Mouse (Mus musculus) heart, embryonic 15.5 days (tissue): ENCODE results near the gene Gm20521. TPM values are rescaled to one million over a fixed set of nuclear protein-coding genes. Genes with fewer than 3 reads are reported as not detected.
A peak's percentile ranks its signal among the peaks of the same experiment; 100 is the strongest.

ENCODE experiments used
- ATAC-seq: fragments of 200-750 bp; cut with Nextera tagmentation; replicated peaks from 2 replicates; pipeline ENCODE4 v1.8.0; 2017; ENCODE audit warnings: low read depth, moderate TSS enrichment; ENCODE audit not compliant: insufficient number of reproducible peaks, insufficient read depth, low FRiP score
- H3K27ac ChIP-seq: fragments of 300-500 bp; sonication (generic); 2 replicates; pipeline ENCODE4 v1.5.1; 2015; ENCODE audit warnings: mild to moderate bottlenecking, inconsistent platforms
- H3K27me3 ChIP-seq: fragments of 300-500 bp; sonication (generic); 2 replicates; pipeline ENCODE4 v1.6.1; 2015; ENCODE audit warnings: inconsistent platforms
- H3K36me3 ChIP-seq: fragments of 300-500 bp; sonication (generic); 2 replicates; pipeline ENCODE4 v1.6.1; 2015; ENCODE audit warnings: mild to moderate bottlenecking, inconsistent platforms
- H3K4me1 ChIP-seq: fragments of 300-500 bp; sonication (generic); replicated peaks from 2 replicates; pipeline ENCODE4 v1.6.1; 2015; ENCODE audit warnings: inconsistent platforms
- H3K4me2 ChIP-seq: fragments of 300-500 bp; sonication (generic); 2 replicates; pipeline ENCODE4 v1.6.1; 2015; ENCODE audit warnings: inconsistent platforms, mild to moderate bottlenecking, moderate library complexity
- H3K4me3 ChIP-seq: fragments of 300-500 bp; sonication (generic); 2 replicates; pipeline ENCODE4 v1.5.1; 2015; ENCODE audit warnings: mild to moderate bottlenecking, inconsistent platforms
- H3K9ac ChIP-seq: fragments of 300-500 bp; sonication (generic); 2 replicates; pipeline ENCODE4 v1.6.1; 2015; ENCODE audit warnings: mild to moderate bottlenecking, inconsistent platforms
- H3K9me3 ChIP-seq: fragments of 300-500 bp; sonication (generic); replicated peaks from 2 replicates; pipeline ENCODE4 v1.6.1; 2016; ENCODE audit warnings: inconsistent platforms
- WGBS: fragments of 180-500 bp; shearing (Covaris S2); methylation state at CpG from one replicate; pipeline ENCODE4 v1.1.7; 2015; ENCODE audit warnings: mixed read lengths; 5-methylcytosine and 5-hydroxymethylcytosine counted together
- polyA plus RNA-seq: library from polyadenylated mRNA; unstranded; fragments of >200 nt; fragmentation: Nextera tagmentation; extraction: Ambion mirVana; gene quantifications from 2 replicates; pipeline ENCODE4 v1.2.1, GENCODE M21; 2015

Gene Gm20521
- polyA plus RNA-seq = not detected in 2 replicates

DNA sequence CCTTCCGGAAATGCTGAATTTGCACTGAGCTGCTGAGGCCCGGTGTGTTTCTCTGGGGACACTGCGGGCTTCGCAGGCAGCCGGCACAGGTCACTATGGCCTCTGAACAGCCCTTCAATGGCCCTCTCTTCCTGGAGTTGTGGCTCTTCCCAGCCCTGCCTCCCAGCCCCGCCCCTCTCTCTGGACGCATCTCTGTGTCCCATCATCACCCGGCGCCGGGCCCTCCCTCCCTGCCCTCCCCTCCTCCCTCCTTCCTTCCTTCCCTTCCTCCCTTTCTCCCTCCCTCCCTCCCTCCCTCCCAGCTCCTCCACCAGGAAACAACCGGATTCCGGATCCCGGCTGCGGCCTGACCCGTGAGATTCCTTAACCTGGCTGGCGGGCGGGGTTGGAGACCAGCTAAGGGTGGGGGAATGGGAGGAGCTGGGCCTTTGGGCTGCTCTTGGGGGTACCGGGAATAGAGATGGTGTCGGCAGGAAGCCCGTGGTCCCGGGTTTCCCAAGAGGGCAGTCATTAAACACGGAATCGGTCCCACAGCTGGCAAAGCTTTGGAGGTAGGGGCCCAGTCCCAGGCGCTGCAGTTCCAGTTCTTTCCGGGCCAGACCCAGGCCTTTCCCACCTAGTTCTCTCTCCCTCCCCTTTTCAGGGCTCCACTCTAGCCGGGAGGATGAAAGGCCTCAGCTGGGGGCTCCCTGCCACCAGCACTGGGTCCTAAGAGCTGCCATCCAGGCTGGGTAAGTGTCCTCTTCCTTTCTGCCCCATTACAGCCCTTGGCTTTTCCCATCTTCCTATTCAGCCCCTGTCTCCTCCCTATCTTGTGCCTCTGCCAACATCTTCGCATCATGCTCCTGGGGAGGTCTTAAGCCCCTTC lies at the start of gene Gm20521, which contains the start of gene Bcl2l2:
Gene Gm20521, plus strand, starts transcription at position 288 of the 868 bp plus-strand sequence.
Gene Bcl2l2, plus strand, starts transcription at position 224 of the 868 bp plus-strand sequence.
- H3K4me3 ChIP-seq = peak within 1 kb of the TSS; percentile 80
- WGBS = under 1% methylated on average over 27 of the region's 27 CpGs
- peak within 1 kb of the TSS; percentile 80 for H3K4me2 ChIP-seq
- H3K9ac ChIP-seq = peak within 1 kb of the TSS; percentile 83
- no peaks in the 10 kb centered on the region for H3K27me3 ChIP-seq
- H3K9me3 ChIP-seq = no peaks in the 10 kb centered on the region
- peak; percentile 90 for ATAC-seq
- peaks cover 10% of the 10 kb centered on the region; the same call in 1 of the 2 replicates for H3K36me3 ChIP-seq
- peaks cover 23% of the 10 kb centered on the region for H3K4me1 ChIP-seq
- peak within 1 kb of the TSS; percentile 97 for H3K27ac ChIP-seq

DNA sequence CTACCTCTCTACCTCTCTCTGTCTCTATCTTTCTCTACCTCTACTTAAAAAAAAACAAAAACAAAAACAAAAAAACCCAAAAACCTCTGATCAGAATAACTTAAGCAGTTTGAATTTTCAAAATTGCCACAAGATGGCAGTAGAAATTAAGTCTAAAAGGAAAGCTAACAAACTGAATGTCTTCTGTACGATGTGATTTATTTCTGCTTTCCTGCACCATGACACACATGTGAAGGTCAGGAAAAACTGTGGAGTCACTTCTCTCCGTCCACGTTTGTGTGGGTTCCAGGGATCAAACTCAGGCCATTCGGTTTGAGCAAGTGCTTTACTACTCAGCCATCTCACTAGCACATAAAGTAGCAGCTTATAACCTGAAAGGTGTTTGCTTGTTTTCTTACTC lies 39.8 kb upstream of the Gm20521 start:
- no peak overlapping the region for H3K27ac ChIP-seq
- 2% methylated on average over 4 of the region's 4 CpGs for WGBS
- H3K27me3 ChIP-seq = no peaks in the 10 kb centered on the region; the same call in 1 of the 2 replicates
- H3K9me3 ChIP-seq = no peaks in the 10 kb centered on the region
- no peak overlapping the region for H3K9ac ChIP-seq
- H3K36me3 ChIP-seq = no peaks in the 10 kb centered on the region
- no peak overlapping the region for H3K4me3 ChIP-seq
- no peak overlapping the region for H3K4me2 ChIP-seq
- H3K4me1 ChIP-seq = no peaks in the 10 kb centered on the region
- no peak for ATAC-seq

DNA sequence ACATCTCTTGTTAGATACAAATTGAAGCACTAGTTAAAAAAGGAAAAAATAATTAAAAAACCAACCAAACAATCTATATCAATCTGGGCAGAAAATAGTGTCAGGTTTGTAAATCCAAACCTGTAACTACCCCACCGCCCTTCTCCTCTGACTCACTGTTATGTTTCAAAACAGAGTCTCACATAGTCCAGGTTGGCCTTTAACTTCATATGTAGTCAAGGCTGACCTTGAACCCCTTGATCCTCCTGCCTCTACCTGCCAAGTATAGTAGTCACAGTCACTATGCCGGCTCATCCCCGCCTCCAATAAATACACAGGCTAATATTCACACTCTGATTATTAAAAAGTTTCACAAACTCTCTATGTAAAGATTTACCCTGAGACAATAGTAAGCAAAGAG lies 27.5 kb upstream of the Gm20521 start:
- no peaks in the 10 kb centered on the region for H3K9me3 ChIP-seq
- no peak for ATAC-seq
- H3K27ac ChIP-seq = no peak overlapping the region
- no peak overlapping the region for H3K4me2 ChIP-seq
- peaks cover 15% of the 10 kb centered on the region for H3K36me3 ChIP-seq
- no peak overlapping the region for H3K9ac ChIP-seq
- no peaks in the 10 kb centered on the region for H3K4me1 ChIP-seq
- 88% methylated on average over 3 of the region's 3 CpGs for WGBS
- no peak overlapping the region for H3K4me3 ChIP-seq
- H3K27me3 ChIP-seq = no peaks in the 10 kb centered on the region

DNA sequence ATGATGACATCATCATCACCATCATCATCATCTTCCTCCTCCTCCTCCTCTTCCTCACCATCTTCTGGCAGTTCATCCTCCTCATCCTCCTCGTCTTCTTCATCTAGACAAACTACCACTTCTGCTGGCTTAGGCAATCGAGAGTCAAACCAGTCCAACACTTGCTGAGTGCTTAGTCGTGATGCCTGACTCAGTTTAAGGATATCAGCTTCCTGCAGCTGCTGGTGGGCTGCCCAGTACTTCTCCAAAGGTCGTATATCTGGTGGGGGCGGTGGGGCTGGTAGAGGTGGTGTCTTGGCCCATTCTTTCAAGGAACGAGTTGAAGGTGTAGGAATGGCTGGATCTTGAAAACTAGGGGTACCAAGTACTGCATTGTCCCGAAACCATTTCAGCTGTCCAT lies 26.5 kb upstream of the Gm20521 start:
- Histone ChIP-seq H3K27ac (no peak overlapping the region), H3K4me2 (no peak overlapping the region), H3K4me1 (no peaks in the 10 kb centered on the region), H3K27me3 (no peaks in the 10 kb centered on the region), H3K9me3 (no peaks in the 10 kb centered on the region), H3K4me3 (no peak overlapping the region), H3K9ac (no peak overlapping the region), H3K36me3 (peaks cover 15% of the 10 kb centered on the region)
- no peak for ATAC-seq
- 77% methylated on average over 7 of the region's 7 CpGs for WGBS

DNA sequence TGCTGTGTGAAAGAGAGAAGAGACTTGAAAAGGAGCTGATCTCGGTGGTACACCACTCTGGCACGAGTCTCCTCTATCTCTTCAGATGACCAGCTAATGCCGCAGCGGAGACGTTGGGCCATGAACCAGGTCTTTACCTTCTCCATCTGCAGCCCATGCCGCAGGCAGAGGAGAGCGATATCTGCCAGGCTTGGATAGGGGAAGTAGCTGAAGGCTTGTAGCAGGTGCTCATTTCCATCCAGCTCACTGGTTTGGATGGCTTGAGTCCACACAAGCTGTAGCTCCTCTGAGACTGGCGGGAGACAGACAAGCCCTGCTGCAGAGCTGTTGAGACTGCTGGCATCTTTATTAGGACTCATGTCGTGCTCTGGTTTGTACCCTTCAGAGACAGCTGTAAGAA lies 25.4 kb upstream of the Gm20521 start:
- Histone ChIP-seq H3K9me3 (no peaks in the 10 kb centered on the region), H3K9ac (no peak overlapping the region), H3K27me3 (no peaks in the 10 kb centered on the region), H3K36me3 (peaks cover 15% of the 10 kb centered on the region), H3K4me3 (no peak overlapping the region), H3K4me2 (no peak overlapping the region), H3K27ac (no peak overlapping the region), H3K4me1 (no peaks in the 10 kb centered on the region)
- no peak for ATAC-seq
- 89% methylated on average over 9 of the region's 9 CpGs for WGBS

DNA sequence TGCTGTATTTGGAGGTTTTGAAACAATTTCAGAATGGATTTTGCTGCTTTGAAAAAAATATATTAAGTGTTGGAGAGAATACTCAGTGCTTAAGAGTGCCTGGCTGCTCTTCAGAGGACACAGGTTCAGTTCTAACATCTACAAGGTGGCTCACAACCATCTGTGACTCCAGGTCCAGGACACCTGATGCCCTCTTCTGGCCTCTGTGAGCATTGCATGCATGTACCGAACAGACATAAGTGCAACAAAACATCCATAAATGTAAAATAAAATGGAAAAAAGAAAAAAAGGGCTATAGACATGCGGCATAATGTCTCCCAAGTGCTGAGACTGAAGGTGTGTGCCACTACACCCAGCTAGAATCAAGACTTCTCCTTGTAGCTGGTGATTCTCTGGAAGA lies 22.7 kb upstream of the Gm20521 start:
- no peak for ATAC-seq
- WGBS = 39% methylated on average over 2 of the region's 2 CpGs

DNA sequence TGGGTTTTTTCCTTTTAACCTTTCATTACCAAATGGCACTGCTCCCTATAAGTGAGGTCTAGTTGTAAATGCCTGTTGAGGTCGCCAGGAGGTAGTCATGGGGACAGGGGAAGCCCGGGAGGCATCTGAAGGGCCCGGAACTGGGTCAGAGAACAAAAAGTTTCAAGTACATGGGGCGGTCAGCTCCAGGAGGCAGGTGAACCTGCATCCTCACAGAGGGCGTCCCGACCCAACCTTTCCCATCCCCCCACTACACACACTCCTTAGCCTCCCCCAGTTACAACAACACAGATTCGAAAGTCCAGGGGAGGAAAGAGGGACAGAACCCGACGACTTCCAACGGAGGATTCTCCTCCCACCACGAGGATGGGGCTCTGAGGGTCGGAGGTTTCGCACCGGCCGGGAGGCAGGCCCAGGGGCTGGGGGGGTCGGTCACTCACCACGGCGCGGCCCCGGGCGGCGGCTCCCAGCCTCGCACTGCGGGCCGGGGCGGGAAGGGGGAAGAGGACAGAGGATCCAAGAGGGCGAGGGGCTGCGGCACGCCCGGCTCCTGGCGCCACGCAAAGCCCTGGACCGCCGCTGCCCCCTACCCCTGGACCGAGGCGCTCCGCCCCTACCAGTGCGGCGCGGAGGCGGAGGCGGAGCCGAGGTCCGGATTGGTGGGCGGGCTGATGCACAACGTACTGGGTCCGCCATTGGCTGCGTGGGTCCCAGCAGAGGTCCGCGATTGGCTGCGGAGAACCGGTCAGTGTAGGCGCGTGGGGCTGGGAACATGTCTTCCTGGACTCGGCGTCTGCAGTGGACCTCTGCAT lies 19.5 kb upstream of the Gm20521 start:
- H3K4me2 ChIP-seq = peak overlapping the region; percentile 85
- ATAC-seq = peak; percentile 100
- peaks cover 8% of the 10 kb centered on the region; the same call in 1 of the 2 replicates for H3K4me1 ChIP-seq
- H3K36me3 ChIP-seq = no peaks in the 10 kb centered on the region
- under 1% methylated on average over 55 of the region's 56 CpGs for WGBS
- H3K27me3 ChIP-seq = no peaks in the 10 kb centered on the region
- H3K9ac ChIP-seq = peak overlapping the region; percentile 84
- H3K27ac ChIP-seq = peak overlapping the region; percentile 77
- no peaks in the 10 kb centered on the region for H3K9me3 ChIP-seq
- peak overlapping the region; percentile 88 for H3K4me3 ChIP-seq

More for the DNA sequence above, 22.7 kb upstream of the Gm20521 start:
- Histone ChIP-seq H3K36me3 (peaks cover 9% of the 10 kb centered on the region), H3K27ac (no peak overlapping the region), H3K4me1 (peaks cover 8% of the 10 kb centered on the region; the same call in 1 of the 2 replicates), H3K4me3 (no peak overlapping the region), H3K9ac (no peak overlapping the region), H3K27me3 (no peaks in the 10 kb centered on the region), H3K4me2 (no peak overlapping the region), H3K9me3 (no peaks in the 10 kb centered on the region)

DNA sequence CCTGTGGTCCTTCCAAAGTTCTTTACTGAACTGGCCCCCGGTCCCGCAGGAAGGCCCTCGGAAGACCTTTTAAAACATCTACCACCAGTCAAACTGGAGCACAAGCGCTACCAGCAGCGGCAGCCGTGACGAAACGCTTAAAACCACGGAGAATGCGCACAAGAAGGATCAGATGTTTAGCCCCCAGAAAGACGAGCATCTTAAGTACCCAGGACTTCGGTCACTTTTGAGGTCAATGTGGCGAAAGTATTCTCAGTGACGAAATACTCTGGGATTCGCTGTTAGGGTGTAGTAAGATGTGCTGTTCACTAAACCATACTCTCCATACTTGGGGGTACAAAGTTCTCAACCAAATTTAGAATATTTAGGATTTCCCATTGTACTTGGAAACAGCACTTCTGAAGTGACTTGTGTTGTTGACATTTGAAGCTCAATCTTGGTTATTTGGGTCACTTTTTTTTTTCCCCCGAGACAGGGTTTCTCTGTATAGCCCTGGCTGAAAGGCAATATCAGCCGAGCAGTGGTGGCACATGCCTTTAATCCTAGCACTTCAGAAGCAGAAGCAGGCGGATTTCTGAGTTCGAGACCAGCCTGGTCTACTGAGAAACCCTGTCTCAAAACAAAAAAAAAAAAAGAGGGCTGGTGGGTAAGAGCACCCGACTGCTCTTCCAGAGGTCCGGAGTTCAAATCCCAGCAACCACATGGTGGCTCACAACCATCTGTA lies 18.8 kb upstream of the Gm20521 start:
- Histone ChIP-seq H3K4me3 (peak overlapping the region; percentile 88), H3K27ac (peak overlapping the region; percentile 69), H3K27me3 (no peaks in the 10 kb centered on the region), H3K36me3 (no peaks in the 10 kb centered on the region), H3K4me2 (peak overlapping the region; percentile 85), H3K9me3 (no peaks in the 10 kb centered on the region), H3K4me1 (peaks cover 8% of the 10 kb centered on the region; the same call in 1 of the 2 replicates), H3K9ac (peak overlapping the region; percentile 84)
- ATAC-seq = no peak; the same call in 1 of the 2 replicates
- WGBS = 15% methylated on average over 21 of the region's 21 CpGs

DNA sequence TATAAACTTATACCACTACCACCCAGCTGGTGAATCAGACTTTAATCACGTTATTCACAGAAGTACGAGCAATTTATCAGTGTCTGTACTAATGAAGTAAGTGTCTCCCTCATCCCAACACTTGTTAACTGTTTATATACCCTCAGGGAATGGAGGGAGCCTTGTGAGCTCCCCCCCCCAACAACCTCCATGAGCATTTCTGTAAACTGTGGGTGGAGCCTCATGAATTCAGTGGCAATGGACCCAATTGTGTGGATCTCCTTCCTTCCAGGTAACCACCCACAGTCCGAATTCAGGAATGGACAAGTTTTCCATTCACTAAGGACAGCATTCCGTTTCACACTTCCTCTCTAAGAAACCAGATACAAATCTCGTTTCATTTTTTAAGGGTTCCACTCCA lies 17.6 kb upstream of the Gm20521 start:
- WGBS = 68% methylated on average over 5 of the region's 5 CpGs
- Histone ChIP-seq H3K4me1 (peaks cover 8% of the 10 kb centered on the region; the same call in 1 of the 2 replicates), H3K27ac (no peak overlapping the region), H3K4me2 (no peak overlapping the region), H3K9me3 (no peaks in the 10 kb centered on the region), H3K36me3 (no peaks in the 10 kb centered on the region), H3K27me3 (no peaks in the 10 kb centered on the region), H3K4me3 (no peak overlapping the region), H3K9ac (no peak overlapping the region)
- ATAC-seq = no peak

DNA sequence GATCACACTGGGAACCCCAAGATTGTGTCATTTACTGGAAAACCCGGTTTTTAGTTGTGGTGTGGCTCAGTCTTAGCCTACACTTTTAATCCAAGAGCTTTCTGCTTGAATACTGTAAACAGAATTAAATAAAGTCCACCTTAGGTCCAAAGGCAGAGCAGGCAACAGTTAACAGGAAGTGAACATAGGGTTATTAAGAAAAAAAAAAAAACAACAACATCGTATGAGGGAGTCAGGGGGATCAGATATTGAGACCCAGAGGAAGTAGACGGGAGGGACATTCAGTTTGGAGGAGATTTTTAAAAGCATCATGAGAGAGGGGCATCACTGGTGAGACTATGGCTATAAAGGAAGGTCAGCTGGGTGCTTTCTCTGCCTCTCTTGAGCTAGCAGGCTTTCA lies 17.0 kb upstream of the Gm20521 start:
- ATAC-seq = no peak
- 51% methylated on average over 3 of the region's 3 CpGs for WGBS

More for the DNA sequence above, 17.0 kb upstream of the Gm20521 start:
- H3K27ac ChIP-seq = no peak overlapping the region
- no peak overlapping the region for H3K4me3 ChIP-seq
- no peak overlapping the region for H3K9ac ChIP-seq
- H3K4me2 ChIP-seq = no peak overlapping the region
- H3K9me3 ChIP-seq = no peaks in the 10 kb centered on the region
- peaks cover 8% of the 10 kb centered on the region; the same call in 1 of the 2 replicates for H3K4me1 ChIP-seq
- no peaks in the 10 kb centered on the region for H3K36me3 ChIP-seq
- no peaks in the 10 kb centered on the region for H3K27me3 ChIP-seq
